Mouse (Mus musculus) lung, postnatal 0 days (tissue): ENCODE data around the gene Phyhd1. TPM values are rescaled to one million over a fixed set of nuclear protein-coding genes. Genes with fewer than 3 reads are reported as not detected.
A peak's percentile ranks its signal among the peaks of the same experiment; 100 is the strongest.

Source experiments
- ATAC-seq: fragments of 200-750 bp; cut with Nextera tagmentation; 2 replicates; pipeline ENCODE4 v1.8.0; 2017; ENCODE audit warnings: moderate library complexity
- DNase-seq: peaks from one replicate; pipeline ENCODE4 v3.0.0-alpha.2; 2016; ENCODE audit warnings: low spot score
- H3K27ac ChIP-seq: fragments of 300-500 bp; sonication (generic); 2 replicates; pipeline ENCODE4 v1.5.1; 2014; ENCODE audit warnings: antibody characterized with exemption, mild to moderate bottlenecking, low read length, mixed read lengths
- H3K27me3 ChIP-seq: fragments of 300-500 bp; sonication (generic); replicated peaks from 2 replicates; pipeline ENCODE4 v1.6.1; 2014; ENCODE audit warnings: low read length, mixed read lengths; ENCODE audit not compliant: insufficient read depth
- H3K36me3 ChIP-seq: fragments of 300-500 bp; sonication (generic); 2 replicates; pipeline ENCODE4 v1.6.1; 2014; ENCODE audit warnings: low read length, mixed read lengths; ENCODE audit not compliant: insufficient read depth
- H3K4me1 ChIP-seq: fragments of 300-500 bp; sonication (generic); 2 replicates; pipeline ENCODE4 v1.6.1; 2014; ENCODE audit warnings: antibody characterized with exemption, low read depth, low read length, mixed read lengths; ENCODE audit not compliant: insufficient read depth
- H3K4me2 ChIP-seq: fragments of 300-500 bp; sonication (generic); replicated peaks from 2 replicates; pipeline ENCODE4 v1.6.1; 2014; ENCODE audit warnings: low read depth, mild to moderate bottlenecking, low read length, moderate library complexity, mixed read lengths
- H3K4me3 ChIP-seq: fragments of 300-500 bp; sonication (generic); 2 replicates; pipeline ENCODE4 v1.5.1; 2014; ENCODE audit warnings: low read depth, low read length
- H3K9ac ChIP-seq: fragments of 300-500 bp; sonication (generic); replicated peaks from 2 replicates; pipeline ENCODE4 v1.6.1; 2014; ENCODE audit warnings: low read depth, mild to moderate bottlenecking
- H3K9me3 ChIP-seq: fragments of 300-500 bp; sonication (generic); 2 replicates; pipeline ENCODE4 v1.6.1; 2016; ENCODE audit warnings: low read length, mixed read lengths
- CTCF ChIP-seq: IDR thresholded peaks from 2 replicates; pipeline ENCODE4 v1.5.1; 2016; ENCODE audit warnings: antibody characterized with exemption, mild to moderate bottlenecking
- EP300 ChIP-seq: IDR thresholded peaks from 2 replicates; pipeline ENCODE4 v1.6.1; 2016; ENCODE audit warnings: antibody characterized with exemption, mild to moderate bottlenecking, control low read depth
- WGBS: fragments of 180-500 bp; shearing (Covaris S2); extraction: QIAGEN DNeasy Blood & Tissue Kit; methylation state at CpG from one replicate; pipeline ENCODE4 v1.1.7; 2014; 5-methylcytosine and 5-hydroxymethylcytosine counted together
- polyA plus RNA-seq: library from polyadenylated mRNA; unstranded; fragments of >200 nt; fragmentation: Nextera tagmentation; extraction: Ambion mirVana; gene quantifications from 2 replicates; pipeline ENCODE4 v1.2.1, GENCODE M21; 2015

The Phyhd1 gene
- polyA plus RNA-seq, 1 experiment from 2014 or later, result 9.5 TPM

DNA sequence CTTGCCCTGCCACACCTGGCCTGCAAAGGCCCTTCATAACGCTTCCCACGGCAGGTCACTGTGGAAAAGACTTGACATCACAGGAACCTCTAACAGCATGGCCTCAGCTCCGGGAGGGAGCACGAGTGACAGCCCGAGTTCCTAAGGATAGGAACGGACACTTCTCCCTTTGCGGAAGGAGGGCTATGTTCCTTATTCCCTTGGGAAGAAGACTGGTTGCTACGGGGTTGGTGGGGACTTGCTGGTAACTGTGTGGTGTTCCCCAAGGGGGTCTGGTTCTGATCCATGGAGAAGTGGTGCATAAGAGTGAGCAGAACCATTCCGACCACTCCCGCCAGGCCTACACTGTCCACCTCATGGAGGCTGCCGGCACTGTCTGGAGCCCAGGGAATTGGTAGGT, 14.7 kb downstream of the Phyhd1 start, which contains the start of gene Gm28038:
TSS of gene Gm28038 (plus strand) at position 301 of the 400 bp plus-strand sequence.
- H3K9me3 ChIP-seq, result no peaks in the 10 kb centered on the region
- WGBS, result 93% methylated on average over 11 of the region's 11 CpGs
- H3K27me3 ChIP-seq, result no peaks in the 10 kb centered on the region
- no peak within 1 kb of the TSS for H3K9ac ChIP-seq
- H3K27ac ChIP-seq, result no peak within 1 kb of the TSS
- no peak within 1 kb of the TSS for H3K4me2 ChIP-seq
- no peak within 1 kb of the TSS for H3K4me3 ChIP-seq
- no peak for DNase-seq
- TF ChIP-seq EP300 (no peak), CTCF (no peak)
- H3K4me1 ChIP-seq, result peaks cover 7% of the 10 kb centered on the region; the same call in 1 of the 2 replicates
- no peaks in the 10 kb centered on the region for H3K36me3 ChIP-seq
- ATAC-seq, result no peak

DNA sequence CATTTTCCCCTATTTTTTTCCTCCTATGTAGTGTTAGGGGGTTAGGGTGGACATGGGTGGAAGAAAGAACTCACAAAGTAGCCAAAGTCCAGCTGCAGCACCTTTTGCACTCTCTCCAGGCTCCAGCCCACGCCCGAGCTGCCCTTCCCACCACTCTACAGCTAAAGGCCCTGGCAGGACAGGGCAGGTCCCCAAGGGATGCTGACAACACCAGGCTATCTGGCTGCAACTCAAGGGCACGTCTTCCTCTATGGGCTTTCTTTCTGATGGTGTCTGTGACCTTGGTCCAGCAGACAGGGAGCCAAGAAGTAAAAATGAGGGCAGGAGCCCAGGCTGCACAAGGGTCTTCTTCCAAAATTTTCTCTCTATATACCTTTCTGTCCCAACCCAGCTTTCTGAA, 15.6 kb downstream of the Phyhd1 start:
- DNase-seq (no peak), ATAC-seq (no peak)
- Histone ChIP-seq H3K4me3 (no peak overlapping the region), H3K4me1 (peaks cover 7% of the 10 kb centered on the region; the same call in 1 of the 2 replicates), H3K9ac (no peak overlapping the region), H3K4me2 (no peak overlapping the region), H3K27me3 (no peaks in the 10 kb centered on the region), H3K36me3 (no peaks in the 10 kb centered on the region), H3K9me3 (no peaks in the 10 kb centered on the region), H3K27ac (no peak overlapping the region)
- WGBS, result 74% methylated on average over 3 of the region's 3 CpGs
- TF ChIP-seq CTCF (no peak), EP300 (no peak)

DNA sequence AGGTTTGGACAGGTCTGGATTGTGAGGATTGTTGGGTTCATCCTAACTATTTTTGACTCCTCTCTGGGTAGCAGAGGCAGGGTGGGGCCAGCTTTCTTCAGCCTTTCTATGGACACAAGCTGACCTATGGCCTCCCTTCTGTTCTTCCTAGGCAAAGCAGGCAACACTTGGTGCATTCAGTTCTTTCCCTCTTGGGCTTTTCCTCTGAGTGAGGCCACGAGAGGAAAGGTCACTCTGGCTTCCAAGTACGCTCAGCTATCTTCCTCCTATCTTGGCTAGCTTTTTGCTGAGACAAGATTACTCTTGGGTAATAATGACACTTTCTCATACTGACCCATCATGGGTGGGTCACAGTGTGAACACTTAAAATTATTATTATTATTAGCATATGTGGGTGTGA, 17.2 kb downstream of the Phyhd1 start:
- no peak overlapping the region for H3K9ac ChIP-seq
- no peak for DNase-seq
- WGBS, result 85% methylated on average over 2 of the region's 2 CpGs
- no peak overlapping the region for H3K27ac ChIP-seq
- H3K4me1 ChIP-seq, result peaks cover 15% of the 10 kb centered on the region; the same call in 1 of the 2 replicates
- TF ChIP-seq CTCF (no peak), EP300 (no peak)
- ATAC-seq, result no peak
- no peaks in the 10 kb centered on the region for H3K27me3 ChIP-seq
- no peak overlapping the region for H3K4me2 ChIP-seq
- H3K36me3 ChIP-seq, result no peaks in the 10 kb centered on the region
- no peak overlapping the region for H3K4me3 ChIP-seq
- no peaks in the 10 kb centered on the region for H3K9me3 ChIP-seq

DNA sequence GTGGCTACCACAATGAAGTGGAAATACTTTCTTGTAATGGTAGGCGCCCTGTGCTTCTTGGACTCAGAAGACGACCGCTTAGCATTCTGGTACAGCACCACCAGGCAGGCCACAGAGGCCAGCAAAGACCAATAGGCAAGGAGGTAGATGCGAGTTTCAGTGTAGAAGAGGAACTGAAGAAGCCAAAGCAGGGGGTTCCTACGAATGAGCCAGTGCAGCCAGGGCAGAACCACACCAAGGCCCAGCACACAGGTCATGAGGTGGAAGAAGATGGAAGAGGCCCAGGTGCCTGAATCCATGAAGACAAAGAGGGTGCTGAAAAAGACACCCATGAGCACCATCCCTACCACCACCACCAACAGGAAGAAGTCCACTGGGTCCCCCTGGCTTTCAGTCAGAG, 19.0 kb downstream of the Phyhd1 start:
- DNase-seq, result no peak
- no peaks in the 10 kb centered on the region for H3K27me3 ChIP-seq
- H3K36me3 ChIP-seq, result no peaks in the 10 kb centered on the region
- no peak overlapping the region for H3K27ac ChIP-seq
- no peak overlapping the region for H3K4me2 ChIP-seq
- H3K9ac ChIP-seq, result no peak overlapping the region
- no peak overlapping the region for H3K4me3 ChIP-seq
- no peaks in the 10 kb centered on the region for H3K9me3 ChIP-seq
- TF ChIP-seq CTCF (peak; percentile 8; the same call in 1 of the 2 replicates), EP300 (no peak)
- no peak for ATAC-seq
- 85% methylated on average over 5 of the region's 5 CpGs for WGBS
- peaks cover 15% of the 10 kb centered on the region; the same call in 1 of the 2 replicates for H3K4me1 ChIP-seq

DNA sequence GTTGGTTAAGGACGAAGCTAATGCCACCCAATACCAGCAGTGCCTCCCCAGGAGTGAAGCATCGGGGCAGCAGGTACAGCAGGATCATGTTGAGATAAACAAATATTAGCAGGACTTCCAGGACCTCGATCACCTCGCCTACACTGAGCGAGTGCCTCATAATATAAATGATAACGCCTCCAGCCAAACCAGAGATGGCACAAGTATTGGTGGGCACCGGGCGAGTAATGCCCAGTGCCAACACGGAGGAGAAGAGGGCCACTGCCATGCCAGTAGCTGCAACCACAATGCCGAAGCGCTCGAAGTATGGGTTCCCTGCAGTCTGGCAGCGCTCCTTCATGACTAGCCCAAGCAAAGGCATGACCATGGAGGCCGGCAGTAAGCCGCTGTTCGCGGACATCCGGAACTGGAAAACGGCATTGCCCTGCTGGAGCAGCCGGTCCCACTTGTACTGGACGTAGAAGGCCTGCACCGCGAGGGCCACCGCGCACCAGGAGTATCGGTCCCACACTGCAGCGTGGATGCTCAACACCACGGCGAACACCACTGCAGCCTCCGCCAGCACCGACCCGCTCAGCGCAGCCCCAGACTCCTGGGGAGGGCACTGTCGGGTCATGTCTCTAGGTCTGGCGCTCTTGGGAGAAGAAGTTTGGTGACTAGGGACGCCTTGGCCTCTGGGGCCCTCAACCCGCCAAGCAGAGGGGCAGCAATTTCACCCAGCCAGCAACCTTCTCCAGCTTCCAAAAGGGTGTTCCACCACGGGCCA, 19.6 kb downstream of the Phyhd1 start:
- no peak for TF ChIP-seq CTCF
- TF ChIP-seq EP300, result no peak
- no peaks in the 10 kb centered on the region for H3K9me3 ChIP-seq
- 8% methylated on average over 38 of the region's 38 CpGs for WGBS
- peak; percentile 42 for ATAC-seq
- peak overlapping the region; percentile 26; the same call in 1 of the 2 replicates for H3K27ac ChIP-seq
- H3K4me3 ChIP-seq, result peak overlapping the region; percentile 90
- DNase-seq, result no peak
- peak overlapping the region; percentile 94 for H3K4me2 ChIP-seq
- peaks cover 15% of the 10 kb centered on the region; the same call in 1 of the 2 replicates for H3K4me1 ChIP-seq
- H3K36me3 ChIP-seq, result no peaks in the 10 kb centered on the region
- peak overlapping the region; percentile 63 for H3K9ac ChIP-seq
- H3K27me3 ChIP-seq, result no peaks in the 10 kb centered on the region

DNA sequence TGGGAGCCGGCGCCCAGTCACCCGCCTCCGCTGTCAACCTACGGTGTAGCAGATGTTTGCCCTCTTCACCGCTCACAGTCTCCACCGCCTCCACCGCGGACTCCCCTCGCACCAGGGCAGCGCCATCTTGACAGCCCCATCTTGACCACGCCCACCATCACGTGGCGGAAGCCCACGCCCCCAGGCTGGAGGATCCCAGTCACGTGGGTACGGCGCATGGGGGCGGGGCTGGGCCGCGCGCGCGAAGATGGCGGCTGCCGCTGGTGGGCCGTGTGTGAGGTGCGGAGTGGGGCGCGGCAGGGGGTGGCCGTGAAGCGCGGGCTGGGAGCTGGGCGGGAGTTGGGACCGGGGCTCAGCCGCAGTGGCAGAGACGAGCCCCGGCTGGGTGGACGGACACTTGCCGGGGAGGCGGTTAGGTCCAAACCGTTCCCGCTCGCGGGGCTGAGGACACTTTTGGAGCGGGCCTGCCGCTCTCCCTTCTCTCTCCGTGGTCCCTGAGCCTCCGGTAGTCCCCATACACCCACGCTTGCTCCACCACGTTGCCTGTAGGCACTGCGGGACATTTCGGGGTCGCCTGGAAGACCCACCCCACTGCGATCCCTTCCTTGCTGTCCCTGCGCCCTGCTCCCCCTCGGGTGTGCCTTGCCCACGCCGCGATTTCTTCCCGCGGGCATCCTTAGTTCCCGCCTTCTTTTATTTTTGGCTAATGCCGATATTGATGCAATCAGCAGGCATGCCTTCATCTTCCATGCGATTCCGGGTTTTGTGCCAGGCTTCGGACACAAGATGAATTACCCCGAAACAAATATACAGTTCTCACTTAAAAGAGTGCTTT, 20.4 kb downstream of the Phyhd1 start, which contains the start of the genes Dolk and Nup188:
TSS of gene Dolk (minus strand) at position 143 of the 835 bp plus-strand sequence.
TSS of gene Nup188 (plus strand) at position 206 of the 835 bp plus-strand sequence.
- WGBS, result under 1% methylated on average over 57 of the region's 68 CpGs

More for the DNA sequence above, 20.4 kb downstream of the Phyhd1 start, which contains the start of the genes Dolk and Nup188:
- ATAC-seq (peak; percentile 98), DNase-seq (peak; percentile 95)
- no peak for TF ChIP-seq EP300
- no peak for TF ChIP-seq CTCF
- Histone ChIP-seq H3K9me3 (no peaks in the 10 kb centered on the region), H3K27ac (peak within 1 kb of the TSS; percentile 54), H3K9ac (peak within 1 kb of the TSS; percentile 63), H3K4me2 (peak within 1 kb of the TSS; percentile 94), H3K4me3 (peak within 1 kb of the TSS; percentile 90), H3K4me1 (peaks cover 15% of the 10 kb centered on the region; the same call in 1 of the 2 replicates), H3K27me3 (no peaks in the 10 kb centered on the region), H3K36me3 (no peaks in the 10 kb centered on the region)
